Mouse (Mus musculus): ENCODE measurements around the gene Efnb3. TPM values are rescaled to one million over a fixed set of nuclear protein-coding genes. Genes with fewer than 3 reads are reported as not detected.

Efnb3 gene
- total RNA-seq (2014; fragmentation: Nextera tagmentation), result not detected in 2 replicates
- total RNA-seq (2017), result not detected in 2 replicates

GRCm38 (mm10) chr11:69559851-69560765, at the start of gene Efnb3:
Efnb3 (minus strand) TSS chr11:69560205.
- ATAC-seq (replicated peaks; ENCODE audit: poor library complexity, severe bottlenecking), result no peak

- ATAC-seq (replicated peaks; ENCODE audit: poor library complexity, severe bottlenecking), result no peak
Observed at GRCm38 (mm10) chr11:69609416-69609815, 49.4 kb upstream of the Efnb3 start.

GRCm38 (mm10) chr11:69608525-69608924, 48.5 kb upstream of the Efnb3 start:
- ATAC-seq (replicated peaks; ENCODE audit: poor library complexity, severe bottlenecking), result no peak

DNA sequence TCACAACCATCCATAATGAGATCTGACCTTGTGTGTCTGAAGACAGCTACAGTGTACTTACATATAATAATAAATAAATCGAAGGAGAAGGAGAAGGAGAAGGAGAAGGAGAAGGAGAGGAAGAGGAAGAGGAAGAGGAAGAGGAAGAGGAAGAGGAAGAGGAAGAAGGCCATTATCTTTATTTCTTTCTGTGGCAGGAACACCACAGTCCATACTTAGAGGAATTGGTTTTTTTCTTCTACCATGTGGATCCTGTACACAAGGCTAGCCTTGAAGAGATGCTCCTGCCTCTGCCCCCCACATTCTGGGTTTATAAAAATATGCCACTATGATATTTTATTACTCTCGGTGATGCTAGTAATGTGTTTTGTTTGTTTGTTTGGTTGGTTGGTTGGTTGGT, 46.8 kb upstream of the Efnb3 start:
- ATAC-seq (replicated peaks; ENCODE audit: poor library complexity, severe bottlenecking), result no peak

DNA sequence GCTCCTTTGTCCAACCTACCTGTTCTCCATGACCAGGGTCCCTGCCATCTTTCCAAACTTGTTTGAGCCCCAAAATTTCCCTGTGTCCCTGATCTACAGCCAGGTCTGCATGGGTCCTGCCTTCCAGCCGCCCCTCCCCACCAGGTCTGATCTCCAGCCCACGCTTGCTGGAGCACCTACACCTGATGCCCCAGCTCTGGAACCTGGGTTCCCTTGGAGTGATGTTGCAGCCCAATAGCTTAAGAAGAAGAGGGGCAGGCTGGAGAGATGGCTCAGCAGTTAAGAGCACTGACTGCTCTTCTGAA, 46.4 kb upstream of the Efnb3 start:
- no peak for ATAC-seq (replicated peaks; ENCODE audit: poor library complexity, severe bottlenecking)

GRCm38 (mm10) chr11:69605726-69606490, 45.9 kb upstream of the Efnb3 start, which contains the start of gene Atp1b2:
Atp1b2 (minus strand) TSS chr11:69605942.
- peak; percentile 78 for ATAC-seq (replicated peaks; ENCODE audit: poor library complexity, severe bottlenecking)

DNA sequence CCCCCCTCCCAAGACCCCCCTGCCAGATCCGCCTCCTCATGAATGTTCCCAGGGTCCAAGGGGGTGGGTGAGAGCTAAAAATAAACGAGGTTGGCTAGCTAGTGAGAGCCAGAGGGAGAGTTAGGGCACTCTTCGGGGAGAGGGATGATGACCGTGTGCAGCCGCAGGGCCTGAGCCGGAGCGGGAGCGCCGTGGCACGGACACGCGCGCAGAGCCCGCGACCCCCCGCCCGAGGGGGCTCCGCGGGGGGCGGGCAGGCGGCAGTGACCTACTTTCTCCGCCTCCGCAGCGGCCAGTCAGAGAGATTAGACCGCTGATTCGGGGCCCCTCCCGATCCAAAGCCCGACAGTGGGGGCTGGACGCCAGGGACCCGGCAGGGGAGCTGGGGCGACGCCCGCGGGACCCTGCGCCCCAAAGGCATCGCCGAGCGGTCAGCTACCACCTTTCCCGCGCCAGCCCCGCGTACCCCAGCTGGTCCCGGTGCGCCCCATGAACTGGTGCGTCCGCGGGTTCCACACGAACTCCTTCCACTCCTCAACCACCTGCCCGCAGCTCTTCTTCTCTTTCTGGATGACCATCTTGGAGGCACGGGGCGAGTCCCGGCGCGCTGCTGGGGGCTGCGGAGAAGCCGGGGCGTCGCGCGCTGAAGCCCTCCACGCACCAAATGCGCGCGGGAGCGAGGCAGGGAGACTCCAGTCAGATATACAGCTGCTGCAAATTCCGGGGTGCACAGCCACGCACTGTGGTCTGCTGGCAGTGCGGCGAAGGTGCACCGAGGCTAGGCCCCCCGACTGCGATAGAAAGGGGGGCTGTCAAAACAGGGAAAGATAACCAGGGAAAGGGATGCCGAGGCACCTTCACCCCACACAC, 45.0 kb upstream of the Efnb3 start:
- ATAC-seq (replicated peaks; ENCODE audit: poor library complexity, severe bottlenecking), result peak; percentile 13; the same call in 1 of the 2 replicates

DNA sequence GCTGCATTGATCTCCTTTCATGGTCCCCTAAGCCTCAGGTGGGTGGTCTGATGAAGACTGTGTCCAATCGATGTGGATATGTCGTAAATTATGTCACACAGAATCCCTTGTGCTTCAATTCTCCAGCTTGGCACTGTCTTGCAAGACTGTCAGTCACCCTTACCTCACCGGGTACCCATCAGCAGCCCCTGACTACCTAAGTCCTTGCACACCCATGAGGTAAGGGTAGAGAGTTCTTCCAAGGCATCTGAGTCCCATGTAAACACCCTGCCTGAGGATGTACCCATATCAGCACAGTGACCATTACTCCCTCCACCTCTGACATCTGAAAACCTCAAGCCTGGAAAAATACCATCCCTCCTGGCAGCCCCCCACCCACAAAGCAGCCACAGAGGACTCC, 44.3 kb upstream of the Efnb3 start:
- no peak for ATAC-seq (replicated peaks; ENCODE audit: poor library complexity, severe bottlenecking)

DNA sequence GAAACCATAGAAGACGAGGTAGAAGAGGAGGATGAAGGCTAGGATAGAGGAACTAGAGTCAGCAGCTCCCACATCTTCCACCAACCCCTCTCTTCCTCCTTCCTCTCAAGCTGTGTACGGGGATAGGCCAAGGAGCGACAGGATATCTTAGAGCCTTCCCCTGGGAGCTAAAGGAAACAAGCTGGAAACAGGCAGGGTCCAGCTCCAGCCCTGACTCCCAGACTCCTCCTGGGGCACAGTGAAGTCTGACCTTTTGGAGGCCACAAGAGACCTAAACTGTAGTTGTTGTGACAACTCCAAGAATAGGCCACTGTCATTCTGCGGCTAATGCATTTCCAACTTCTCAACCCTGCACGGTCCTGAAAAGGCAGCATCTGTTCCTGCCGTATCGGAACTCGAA, 43.5 kb upstream of the Efnb3 start:
- ATAC-seq (replicated peaks; ENCODE audit: poor library complexity, severe bottlenecking), result no peak

DNA sequence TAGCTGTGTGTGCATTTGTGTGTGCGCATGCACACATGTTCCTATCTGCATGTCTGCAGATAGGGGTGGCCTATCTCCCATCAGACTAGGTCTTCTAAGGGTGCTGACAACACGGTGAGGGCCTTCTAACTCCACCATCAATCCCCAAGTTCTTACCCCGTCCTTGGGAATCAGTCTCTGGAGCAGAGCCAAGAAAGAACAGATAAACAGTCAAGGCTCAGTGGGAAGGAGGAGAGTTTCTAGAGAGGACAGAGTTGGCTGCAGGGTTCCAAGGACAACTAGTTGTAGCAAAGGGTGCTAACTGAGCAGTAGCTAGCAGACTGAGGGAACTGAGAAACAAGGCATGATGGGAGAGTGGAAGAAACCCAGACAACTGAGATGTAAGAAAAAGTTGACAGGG, 41.8 kb upstream of the Efnb3 start:
- no peak for ATAC-seq (replicated peaks; ENCODE audit: poor library complexity, severe bottlenecking)

GRCm38 (mm10) chr11:69600098-69600497, 40.1 kb upstream of the Efnb3 start:
- no peak for ATAC-seq (replicated peaks; ENCODE audit: poor library complexity, severe bottlenecking)

GRCm38 (mm10) chr11:69599436-69599835, 39.4 kb upstream of the Efnb3 start:
- no peak for ATAC-seq (replicated peaks; ENCODE audit: poor library complexity, severe bottlenecking)

DNA sequence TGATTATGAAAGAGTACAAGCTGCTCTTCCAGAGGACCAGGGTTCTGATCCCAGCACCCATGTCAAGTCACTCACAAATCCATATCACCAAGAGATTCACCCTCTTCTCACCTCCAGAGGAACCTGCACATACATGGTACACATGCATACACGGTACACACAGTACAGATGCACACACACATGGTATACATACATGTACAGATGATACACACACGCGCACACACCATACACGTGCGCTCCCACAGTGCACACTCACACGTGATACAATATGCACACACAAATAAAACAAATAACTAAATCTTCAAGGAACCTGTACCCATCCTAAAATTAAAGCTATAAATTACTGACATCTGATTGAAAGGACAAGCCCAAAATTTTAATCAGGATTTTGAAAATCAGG, 34.8 kb upstream of the Efnb3 start:
- no peak for ATAC-seq (replicated peaks; ENCODE audit: poor library complexity, severe bottlenecking)

DNA sequence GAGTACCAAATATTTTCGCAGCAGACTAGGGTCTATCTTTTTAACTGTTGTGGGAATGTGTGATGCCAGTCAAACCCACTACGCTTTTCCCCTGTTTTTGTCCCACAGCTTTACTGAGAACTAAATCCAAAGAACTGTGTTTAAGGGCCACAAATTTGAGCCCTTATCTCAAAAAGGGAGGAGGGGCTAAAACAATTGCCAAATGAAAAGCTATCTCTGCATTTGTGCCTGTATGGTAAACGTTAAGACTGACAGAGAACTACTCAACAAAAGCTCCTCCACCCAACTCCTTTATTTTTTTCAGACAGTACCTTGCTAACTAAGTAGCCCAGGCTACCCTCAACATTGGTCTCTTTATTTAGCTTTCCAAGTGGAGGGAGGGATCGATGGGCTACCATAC, 32.8 kb upstream of the Efnb3 start:
- ATAC-seq (replicated peaks; ENCODE audit: poor library complexity, severe bottlenecking), result no peak

DNA sequence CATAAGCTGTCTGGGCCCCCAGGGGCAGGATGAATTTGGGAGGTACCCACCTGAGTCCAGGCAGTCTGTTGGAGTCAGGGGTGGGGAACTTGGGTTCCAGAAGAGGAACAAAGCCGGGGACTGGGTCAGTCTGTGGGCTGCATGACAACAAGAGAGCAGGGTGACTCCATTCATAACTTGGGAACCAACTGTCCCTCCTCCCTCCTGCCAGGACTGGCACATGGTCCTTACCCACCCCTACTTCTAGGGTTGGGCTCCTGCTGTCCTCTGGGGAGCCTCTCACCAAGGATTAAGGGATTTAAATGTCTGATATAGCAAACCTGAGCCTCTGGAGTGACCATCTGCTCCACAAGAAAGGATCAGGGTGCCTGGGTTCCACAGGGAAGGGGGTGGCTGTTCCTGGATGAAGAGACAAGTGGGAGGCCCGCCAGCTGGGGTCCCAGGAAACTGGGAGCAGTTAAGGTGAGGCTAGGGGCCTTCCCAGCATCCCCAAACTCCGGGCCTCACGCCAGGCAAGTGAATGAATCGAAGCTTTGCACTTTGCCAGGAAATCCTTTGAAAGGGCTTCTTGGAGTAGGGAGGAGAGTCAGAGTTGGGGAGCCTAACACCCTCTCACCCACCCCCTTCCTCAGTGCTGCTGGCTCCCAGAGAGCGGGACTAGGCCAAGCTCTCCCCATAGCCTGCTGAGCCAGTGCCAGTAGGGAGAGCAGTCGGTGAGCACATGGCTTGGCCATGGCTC, 32.1 kb upstream of the Efnb3 start:
- ATAC-seq (replicated peaks; ENCODE audit: poor library complexity, severe bottlenecking), result no peak

GRCm38 (mm10) chr11:69591424-69591823, 31.4 kb upstream of the Efnb3 start:
- ATAC-seq (replicated peaks; ENCODE audit: poor library complexity, severe bottlenecking), result no peak

GRCm38 (mm10) chr11:69590622-69591021, 30.6 kb upstream of the Efnb3 start:
- no peak for ATAC-seq (replicated peaks; ENCODE audit: poor library complexity, severe bottlenecking)

- ATAC-seq (replicated peaks; ENCODE audit: poor library complexity, severe bottlenecking), result no peak
Observed at GRCm38 (mm10) chr11:69589207-69589834, 29.3 kb upstream of the Efnb3 start.

DNA sequence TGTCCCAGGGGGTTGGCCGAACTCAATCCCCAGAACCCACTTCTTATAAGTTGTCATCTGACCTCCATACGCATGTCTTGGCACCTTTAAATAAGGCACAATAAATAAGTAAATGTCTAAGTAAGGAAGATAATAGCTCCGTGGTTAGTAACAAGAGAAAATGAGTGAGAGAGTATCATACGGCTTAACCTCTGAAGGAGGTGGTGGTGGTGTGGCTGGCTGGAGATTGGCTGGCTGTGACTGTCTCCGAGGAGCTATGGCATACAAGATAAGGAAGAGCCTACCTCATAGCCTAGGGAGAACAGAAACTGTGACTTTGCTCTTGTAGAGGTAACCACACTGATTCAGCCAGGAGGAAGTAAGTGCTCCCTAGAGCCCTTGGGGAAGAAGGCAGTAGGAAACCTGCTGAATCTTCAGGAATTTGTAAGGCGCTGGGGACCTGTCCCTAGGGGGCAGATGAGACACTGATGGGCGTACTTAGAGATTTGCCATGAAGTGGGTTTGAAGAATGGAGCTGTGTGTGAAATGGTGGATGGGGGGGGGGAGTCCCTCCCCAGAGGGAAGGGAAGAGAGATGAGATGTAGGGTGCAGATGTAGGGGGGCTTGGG, 25.8 kb upstream of the Efnb3 start:
- ATAC-seq (replicated peaks; ENCODE audit: poor library complexity, severe bottlenecking), result peak; percentile 81
